Mouse (Mus musculus) forelimb bud, embryonic 11.5 days (tissue): ENCODE measurements at regions not wholly inside any gene's neighbourhood (a gene's known extent, or its start where the extent isn't known, plus 50 kb on each side); places are given as distances from the start of the nearest gene placed in this dataset.
"Not testable (repeated sequence)": the region's sequence is repeated elsewhere in the genome, so short reads cannot be mapped to it uniquely, and the experiment has no call there.

Source experiments
- DNase-seq: peaks from one replicate; pipeline ENCODE4 v3.0.0-alpha.2; 2012; ENCODE audit warnings: low read depth, low spot score

GRCm38 (mm10) chr6:70517932-70518331 is 274.1 kb downstream of the Rpia start:
- no peak for DNase-seq

GRCm38 (mm10) chr6:70468623-70469479 is 323.2 kb downstream of the Rpia start:
- DNase-seq: no peak

DNA sequence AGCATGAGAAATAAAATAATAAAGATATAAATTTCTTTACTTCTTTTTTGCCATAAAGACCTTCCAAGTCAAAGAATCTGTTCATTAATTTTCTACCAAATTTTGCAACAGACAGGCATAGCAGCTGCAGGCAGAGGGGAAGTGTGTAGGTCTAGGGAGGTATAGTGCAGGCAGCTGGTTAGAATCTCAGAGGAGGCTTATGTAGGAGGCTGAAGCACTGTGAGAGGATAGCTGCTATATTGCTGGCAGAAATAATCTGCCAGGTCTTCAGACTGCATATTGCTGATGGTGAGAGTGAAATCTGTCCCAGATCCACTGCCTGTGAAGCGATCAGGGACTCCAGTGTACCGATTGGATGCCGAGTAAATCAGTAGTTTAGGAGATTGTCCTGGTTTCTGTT is 334.8 kb downstream of the Rpia start:
- DNase-seq: no peak

DNA sequence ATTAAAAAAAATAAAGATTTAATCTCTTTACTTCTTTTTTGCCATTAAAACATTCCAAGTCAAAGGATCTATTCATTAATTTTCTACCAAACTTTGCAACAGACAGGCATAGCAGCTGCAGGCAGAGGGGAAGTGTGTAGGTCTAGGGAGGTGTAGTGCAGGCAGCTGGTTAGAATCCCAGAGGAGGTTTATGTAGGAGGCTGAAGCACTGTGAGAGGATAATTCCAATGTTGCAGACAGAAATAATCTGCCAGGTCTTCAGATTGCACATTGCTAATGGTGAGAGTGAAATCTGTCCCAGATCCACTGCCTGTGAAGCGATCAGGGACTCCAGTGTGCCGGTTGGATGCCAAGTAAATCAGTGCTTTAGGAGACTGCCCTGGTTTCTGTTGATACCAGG is 357.3 kb downstream of the Rpia start:
- not testable (repeated sequence) for DNase-seq

- DNase-seq: not testable (repeated sequence)
Observed at GRCm38 (mm10) chr6:70406290-70406689, 385.7 kb downstream of the Rpia start.

GRCm38 (mm10) chr6:70389850-70390249 is 402.2 kb downstream of the Rpia start:
- not testable (repeated sequence) for DNase-seq

GRCm38 (mm10) chr6:70386396-70386795 is 405.6 kb downstream of the Rpia start:
- DNase-seq: not testable (repeated sequence)

DNA sequence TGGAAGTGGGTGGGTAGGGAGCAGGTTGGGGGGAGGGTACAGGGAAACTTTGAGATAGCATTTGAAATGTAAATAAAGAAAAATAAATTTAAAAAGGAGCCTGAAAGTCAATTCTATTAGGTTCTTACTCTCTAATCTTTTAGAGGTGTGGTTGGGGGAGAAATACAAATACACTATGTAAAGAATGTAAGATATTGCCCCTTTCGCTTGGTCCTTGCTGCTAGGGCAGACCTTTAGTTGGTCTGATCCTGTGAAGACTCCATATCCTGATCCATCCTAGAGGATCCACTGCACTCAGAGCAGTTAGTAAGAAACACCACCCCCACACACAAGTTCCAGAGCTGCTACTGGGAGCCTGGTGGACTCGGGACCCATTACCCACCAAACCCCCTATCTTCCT is 412.7 kb downstream of the Rpia start:
- DNase-seq: not testable (repeated sequence)

DNA sequence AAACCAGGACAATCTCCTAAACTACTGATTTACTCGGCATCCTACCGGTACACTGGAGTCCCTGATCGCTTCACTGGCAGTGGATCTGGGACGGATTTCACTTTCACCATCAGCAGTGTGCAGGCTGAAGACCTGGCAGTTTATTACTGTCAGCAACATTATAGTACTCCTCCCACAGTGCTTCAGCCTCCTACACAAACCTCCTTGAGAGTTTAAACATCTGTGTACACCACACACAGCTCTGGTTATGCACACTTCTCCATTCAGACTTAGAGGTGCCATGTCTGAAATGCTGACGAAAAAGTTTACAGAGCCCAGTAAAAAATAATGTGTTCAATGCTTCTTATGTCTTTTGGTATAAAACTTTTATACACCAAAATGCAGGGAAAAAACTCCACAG is 420.2 kb downstream of the Rpia start:
- not testable (repeated sequence) for DNase-seq

GRCm38 (mm10) chr6:70356303-70356702 is 435.7 kb downstream of the Rpia start:
- DNase-seq: peak; percentile 46

DNA sequence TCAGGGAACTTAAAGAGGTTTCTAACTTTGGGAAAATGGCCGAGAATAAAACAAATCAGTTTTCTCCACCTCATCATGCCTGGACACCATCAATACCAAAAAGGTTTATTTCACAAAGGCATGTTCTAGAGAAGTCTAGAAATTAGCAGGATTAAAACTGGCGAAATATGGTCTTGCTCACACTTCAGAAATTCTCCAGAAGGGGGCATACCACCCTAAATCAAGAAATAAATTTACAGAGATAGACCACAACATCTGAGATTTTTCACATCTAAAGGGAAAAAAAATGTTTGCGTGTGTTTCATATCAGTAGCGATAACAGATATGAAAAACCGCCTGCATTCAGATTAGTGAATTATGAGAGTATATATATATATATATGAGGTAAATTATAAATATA is 449.9 kb downstream of the Rpia start:
- no peak for DNase-seq

DNA sequence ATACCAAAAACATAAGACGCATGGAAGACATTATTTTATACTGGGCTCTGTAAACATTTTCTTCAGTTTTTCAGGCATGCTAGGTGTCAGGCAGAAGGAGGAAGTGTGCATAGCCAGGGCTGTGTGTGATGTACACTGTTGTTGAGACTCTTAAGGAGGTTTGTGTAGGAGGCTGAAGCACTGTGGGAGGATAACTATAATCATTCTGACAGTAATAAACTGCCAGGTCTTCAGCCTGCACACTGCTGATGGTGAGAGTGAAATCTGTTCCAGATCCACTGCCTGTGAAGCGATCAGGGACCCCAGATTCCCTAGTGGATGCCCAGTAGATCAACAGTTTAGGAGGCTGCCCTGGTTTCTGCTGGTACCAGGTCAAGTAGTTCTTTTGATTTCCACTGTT is 451.3 kb downstream of the Rpia start:
- not testable (repeated sequence) for DNase-seq

- no peak for DNase-seq
Observed at GRCm38 (mm10) chr6:70315318-70315717, 476.7 kb downstream of the Rpia start.

DNA sequence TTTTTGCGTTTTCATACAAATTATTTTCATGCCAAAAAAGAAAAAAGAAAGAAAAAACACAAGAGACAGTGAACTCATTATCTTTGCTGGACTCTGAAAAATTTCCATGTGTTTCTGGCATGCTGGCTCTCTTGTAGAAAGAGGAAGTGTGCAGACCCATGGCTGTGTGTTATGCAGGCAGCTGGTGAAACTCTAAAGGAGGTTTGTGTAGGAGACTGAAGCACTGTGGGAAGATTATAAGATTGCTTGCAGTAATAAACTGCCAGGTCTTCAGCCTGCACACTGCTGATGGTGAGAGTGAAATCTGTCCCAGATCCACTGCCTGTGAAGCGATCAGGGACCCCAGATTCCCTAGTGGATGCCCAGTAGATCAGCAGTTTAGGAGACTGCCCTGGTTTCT is 477.4 kb downstream of the Rpia start:
- DNase-seq: not testable (repeated sequence)

- DNase-seq: not testable (repeated sequence)
Observed at GRCm38 (mm10) chr6:70301100-70301499, 490.9 kb downstream of the Rpia start.

GRCm38 (mm10) chr6:70260227-70260626 is 531.8 kb downstream of the Rpia start:
- DNase-seq: not testable (repeated sequence)

DNA sequence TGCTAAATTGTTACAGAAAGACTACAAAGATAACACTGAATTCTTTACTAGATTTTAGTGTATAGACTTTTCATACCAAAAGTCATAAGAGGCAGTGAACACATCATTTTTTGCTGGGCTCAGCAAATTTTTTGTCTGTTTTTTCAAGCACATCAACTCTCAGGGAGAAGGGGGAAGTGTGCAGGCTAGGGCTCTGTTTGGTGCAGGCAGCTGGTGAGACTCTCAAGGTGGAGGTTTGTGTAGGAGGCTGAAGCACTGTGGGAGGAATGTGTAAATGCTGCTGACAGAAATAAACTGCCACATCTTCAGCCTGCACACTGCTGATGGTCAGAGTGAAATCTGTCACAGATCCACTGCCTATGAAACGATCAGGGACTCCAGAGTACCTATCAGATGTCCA is 551.9 kb downstream of the Rpia start:
- DNase-seq: not testable (repeated sequence)

- DNase-seq: no peak
Observed at GRCm38 (mm10) chr6:70227166-70227565, 564.9 kb downstream of the Rpia start.

DNA sequence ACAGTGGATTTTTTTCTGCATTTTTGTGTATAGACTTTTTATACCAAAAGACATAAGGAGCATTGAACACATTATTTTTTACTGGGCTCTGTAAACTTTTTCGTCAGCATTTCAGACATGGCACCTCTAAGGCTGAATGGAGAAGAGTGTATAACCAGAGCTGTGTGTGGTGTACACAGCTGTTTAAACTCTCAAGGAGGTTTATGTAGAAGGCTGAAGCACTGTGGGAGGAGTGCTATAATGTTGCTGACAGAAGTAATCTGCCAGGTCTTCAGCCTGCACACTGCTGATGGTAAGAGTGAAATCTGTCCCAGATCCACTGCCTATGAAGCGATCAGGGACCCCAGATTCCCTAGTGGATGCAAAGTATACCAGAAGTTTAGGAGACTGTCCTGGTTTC is 575.4 kb downstream of the Rpia start:
- DNase-seq: not testable (repeated sequence)

GRCm38 (mm10) chr6:70215781-70216180 is 576.3 kb downstream of the Rpia start:
- not testable (repeated sequence) for DNase-seq
